Mouse (Mus musculus) gastrocnemius, postnatal 36 days (tissue): ENCODE results near the gene Sult2b1. TPM values are rescaled to one million over a fixed set of nuclear protein-coding genes. Genes with fewer than 3 reads are reported as not detected.

ENCODE experiments used
- total RNA-seq, 2 experiments: library from RNA; stranded (reverse); gene quantifications; 2 replicates each; pipeline ENCODE4 v1.2.3; 2021

Gene Sult2b1
- total RNA-seq, 2 experiments from 2014 or later, result not detected

Other genes starting within 250 kb of the Sult2b1 start
- gene Hsd17b14, start 229.8 kb downstream of the Sult2b1 start, total RNA-seq, result 1 to 10 TPM; 1.9 to 2.8 TPM
- 10 to 100 TPM; 55.7 to 86.8 TPM for gene Bcat2, start 214.5 kb downstream of the Sult2b1 start, total RNA-seq
- gene Fgf21, start 169.2 kb downstream of the Sult2b1 start, total RNA-seq, result not detected
- not detected for gene Fut1, start 167.4 kb downstream of the Sult2b1 start, total RNA-seq
- gene Izumo1, start 162.9 kb downstream of the Sult2b1 start, total RNA-seq, result not detected
- gene Rasip1, start 157.2 kb downstream of the Sult2b1 start, total RNA-seq, result 1 to 10 TPM; 6.9 to 7.0 TPM
- 10 to 100 TPM; 45.7 to 49.7 TPM for gene Mamstr, start 144.7 kb downstream of the Sult2b1 start, total RNA-seq
- gene Fut2, start 118.3 kb downstream of the Sult2b1 start, total RNA-seq, result 1 to 10 TPM in 1 of 2 experiments, under 1 TPM in 1; 0.51 to 1.2 TPM
- under 1 TPM; 0.52 to 0.69 TPM for gene Ntn5, start 100.6 kb downstream of the Sult2b1 start, total RNA-seq
- under 1 TPM; 0.12 to 0.26 TPM for gene Sec1, start 90.3 kb downstream of the Sult2b1 start, total RNA-seq
- gene Car11, start 84.8 kb downstream of the Sult2b1 start, total RNA-seq, result 1 to 10 TPM; 7.7 to 9.5 TPM
- gene Dbp, start 79.6 kb downstream of the Sult2b1 start, total RNA-seq, result 100 to 1,000 TPM in 1 of 2 experiments, 10 to 100 TPM in 1; 52.8 to 118 TPM
- 100 to 1,000 TPM; 396 to 453 TPM for gene Rpl18, start 69.2 kb downstream of the Sult2b1 start, total RNA-seq
- 10 to 100 TPM; 12.2 to 12.7 TPM for gene Sphk2, start 66.7 kb downstream of the Sult2b1 start, total RNA-seq
- gene Fam83e, start 63.5 kb downstream of the Sult2b1 start, total RNA-seq, result under 1 TPM in 1 of 2 experiments, not detected in 1; 0.10 TPM
- not detected for gene Spaca4, start 58.9 kb downstream of the Sult2b1 start, total RNA-seq
- gene Lmtk3, start 931 bp downstream of the Sult2b1 start, total RNA-seq, result not detected
- gene Cyth2, start 29.9 kb upstream of the Sult2b1 start, total RNA-seq, result 10 to 100 TPM; 32.6 to 33.4 TPM
- under 1 TPM; 0.15 to 0.27 TPM for gene Kcnj14, start 40.1 kb upstream of the Sult2b1 start, total RNA-seq
- gene Grwd1, start 46.3 kb upstream of the Sult2b1 start, total RNA-seq, result 10 to 100 TPM; 11.8 to 14.5 TPM
- gene Kdelr1, start 88.1 kb upstream of the Sult2b1 start, total RNA-seq, result 10 to 100 TPM; 52.8 to 56.7 TPM
- gene Grin2d, start 93.7 kb upstream of the Sult2b1 start, total RNA-seq, result under 1 TPM; 0.22 to 0.23 TPM
- gene Syngr4, start 112.0 kb upstream of the Sult2b1 start, total RNA-seq, result not detected
- gene Tmem143, start 112.3 kb upstream of the Sult2b1 start, total RNA-seq, result 10 to 100 TPM; 54.4 to 59.5 TPM
- gene Emp3, start 136.7 kb upstream of the Sult2b1 start, total RNA-seq, result 10 to 100 TPM; 10.9 to 11.2 TPM
- under 1 TPM; 0.28 to 0.42 TPM for gene Ccdc114, start 139.4 kb upstream of the Sult2b1 start, total RNA-seq
- not detected for gene Abcc6, start 245.6 kb upstream of the Sult2b1 start, total RNA-seq
- 10 to 100 TPM; 54.5 to 66.7 TPM for gene Nomo1, start 249.0 kb upstream of the Sult2b1 start, total RNA-seq